Mouse (Mus musculus) heart, embryonic 11.5 days (tissue): ENCODE data around the gene Sirpa. TPM values are rescaled to one million over a fixed set of nuclear protein-coding genes. Genes with fewer than 3 reads are reported as not detected.

Source experiments
- ATAC-seq: fragments of 200-750 bp; cut with Nextera tagmentation; replicated peaks from 2 replicates; pipeline ENCODE4 v1.8.0; 2017; ENCODE audit warnings: moderate library complexity; ENCODE audit not compliant: insufficient number of reproducible peaks, low FRiP score, low TSS enrichment
- H3K27ac ChIP-seq: fragments of 300-500 bp; sonication (generic); 2 replicates; pipeline ENCODE4 v1.5.1; 2014; ENCODE audit warnings: mild to moderate bottlenecking, low read depth, low read length
- H3K27me3 ChIP-seq: fragments of 300-500 bp; sonication (generic); 2 replicates; pipeline ENCODE4 v1.6.1; 2014; ENCODE audit warnings: mild to moderate bottlenecking, low read length, mixed read lengths; ENCODE audit not compliant: control insufficient read depth, insufficient read depth
- H3K36me3 ChIP-seq: fragments of 300-500 bp; sonication (generic); 2 replicates; pipeline ENCODE4 v1.6.1; 2014; ENCODE audit warnings: mild to moderate bottlenecking, low read length, moderate library complexity, mixed read lengths; ENCODE audit not compliant: control insufficient read depth, insufficient read depth
- H3K4me1 ChIP-seq: fragments of 300-500 bp; sonication (generic); 2 replicates; pipeline ENCODE4 v1.6.1; 2014; ENCODE audit warnings: low read length; ENCODE audit not compliant: control insufficient read depth, insufficient read depth
- H3K4me2 ChIP-seq: fragments of 300-500 bp; sonication (generic); 2 replicates; pipeline ENCODE4 v1.6.1; 2014; ENCODE audit warnings: mild to moderate bottlenecking, moderate library complexity
- H3K4me3 ChIP-seq: fragments of 300-500 bp; sonication (generic); 2 replicates; pipeline ENCODE4 v1.5.1; 2014; ENCODE audit warnings: low read depth, low read length
- H3K9ac ChIP-seq: fragments of 300-500 bp; sonication (generic); 2 replicates; pipeline ENCODE4 v1.6.1; 2014; ENCODE audit warnings: mild to moderate bottlenecking, low read depth, low read length, moderate library complexity
- H3K9me3 ChIP-seq: fragments of 300-500 bp; sonication (generic); replicated peaks from 2 replicates; pipeline ENCODE4 v1.6.1; 2016; ENCODE audit warnings: low read length; ENCODE audit not compliant: control insufficient read depth
- WGBS: fragments of 180-500 bp; shearing (Covaris S2); extraction: QIAGEN DNeasy Blood & Tissue Kit; methylation state at CpG from one replicate; pipeline ENCODE4 v1.1.7; 2014; ENCODE audit not compliant: insufficient replicate concordance; 5-methylcytosine and 5-hydroxymethylcytosine counted together
- polyA plus RNA-seq: library from polyadenylated mRNA; unstranded; fragments of >200 nt; fragmentation: Nextera tagmentation; extraction: Ambion mirVana; gene quantifications from 2 replicates; pipeline ENCODE4 v1.2.1, GENCODE M21; 2014

Sirpa gene
- polyA plus RNA-seq, 1 experiment from 2014 or later = 13.0 TPM

GRCm38 (mm10) chr2:129679066-129679465, 86.4 kb downstream of the Sirpa start:
- H3K9ac ChIP-seq = no peak overlapping the region
- H3K9me3 ChIP-seq = no peaks in the 10 kb centered on the region
- WGBS = 78% methylated on average over 5 of the region's 5 CpGs

GRCm38 (mm10) chr2:129680236-129680635, 87.6 kb downstream of the Sirpa start:
- Histone ChIP-seq H3K9me3 (no peaks in the 10 kb centered on the region), H3K9ac (no peak overlapping the region), H3K4me2 (no peak overlapping the region), H3K36me3 (no peaks in the 10 kb centered on the region), H3K27ac (no peak overlapping the region), H3K27me3 (peaks cover 2% of the 10 kb centered on the region; the same call in 1 of the 2 replicates), H3K4me1 (no peaks in the 10 kb centered on the region), H3K4me3 (no peak overlapping the region)
- no peak for ATAC-seq
- WGBS = 66% methylated on average over 3 of the region's 3 CpGs

More at GRCm38 (mm10) chr2:129679066-129679465, 86.4 kb downstream of the Sirpa start:
- Histone ChIP-seq H3K4me1 (no peaks in the 10 kb centered on the region), H3K27me3 (peaks cover 2% of the 10 kb centered on the region; the same call in 1 of the 2 replicates), H3K4me2 (no peak overlapping the region), H3K27ac (no peak overlapping the region), H3K4me3 (no peak overlapping the region), H3K36me3 (no peaks in the 10 kb centered on the region)
- no peak for ATAC-seq

Other genes starting within 250 kb of the Sirpa start
- gene Il1b, start 221.7 kb upstream of the Sirpa start, polyA plus RNA-seq = not detected in 2 replicates
- gene F830045P16Rik, start 56.2 kb upstream of the Sirpa start, polyA plus RNA-seq = not detected in 2 replicates
- gene Pdyn, start 107.0 kb downstream of the Sirpa start, polyA plus RNA-seq = 0.27 and 0.41 TPM in 2 replicates
- 8.0 and 9.7 TPM in 2 replicates for gene Stk35, start 207.7 kb downstream of the Sirpa start, polyA plus RNA-seq